Mouse (Mus musculus) neural tube, embryonic 12.5 days (tissue): ENCODE measurements around the gene Grhl1. TPM values are rescaled to one million over a fixed set of nuclear protein-coding genes. Genes with fewer than 3 reads are reported as not detected.

Experiments
- ATAC-seq: fragments of 200-750 bp; cut with Nextera tagmentation; 2 replicates; pipeline ENCODE4 v1.8.0; 2017; ENCODE audit warnings: low read depth, mild to moderate bottlenecking, moderate TSS enrichment, moderate library complexity; ENCODE audit not compliant: low FRiP score
- H3K27ac ChIP-seq: fragments of 300-500 bp; sonication (generic); 2 replicates; pipeline ENCODE4 v1.5.1; 2016
- H3K27me3 ChIP-seq: fragments of 300-500 bp; sonication (generic); replicated peaks from 2 replicates; pipeline ENCODE4 v1.6.1; 2016; ENCODE audit warnings: mild to moderate bottlenecking
- H3K36me3 ChIP-seq: fragments of 300-500 bp; sonication (generic); 2 replicates; pipeline ENCODE4 v1.6.1; 2016; ENCODE audit warnings: mild to moderate bottlenecking
- H3K4me1 ChIP-seq: fragments of 300-500 bp; sonication (generic); 2 replicates; pipeline ENCODE4 v1.6.1; 2016
- H3K4me2 ChIP-seq: fragments of 300-500 bp; sonication (generic); replicated peaks from 2 replicates; pipeline ENCODE4 v1.6.1; 2016; ENCODE audit warnings: mild to moderate bottlenecking
- H3K4me3 ChIP-seq: fragments of 300-500 bp; sonication (generic); 2 replicates; pipeline ENCODE4 v1.5.1; 2016
- H3K9ac ChIP-seq: fragments of 300-500 bp; sonication (generic); 2 replicates; pipeline ENCODE4 v1.6.1; 2016; ENCODE audit warnings: mild to moderate bottlenecking
- H3K9me3 ChIP-seq: fragments of 300-500 bp; sonication (generic); 2 replicates; pipeline ENCODE4 v1.6.1; 2016; ENCODE audit warnings: mild to moderate bottlenecking
- WGBS: fragments of 180-500 bp; shearing (Covaris S2); methylation state at CpG from one replicate; pipeline ENCODE4 v1.1.7; 2016; 5-methylcytosine and 5-hydroxymethylcytosine counted together
- polyA plus RNA-seq: library from polyadenylated mRNA; unstranded; fragments of >200 nt; fragmentation: Nextera tagmentation; extraction: Ambion mirVana; gene quantifications from 2 replicates; pipeline ENCODE4 v1.2.1, GENCODE M21; 2016

Grhl1 gene
- polyA plus RNA-seq, 1 experiment from 2014 or later = 0.55 TPM

DNA sequence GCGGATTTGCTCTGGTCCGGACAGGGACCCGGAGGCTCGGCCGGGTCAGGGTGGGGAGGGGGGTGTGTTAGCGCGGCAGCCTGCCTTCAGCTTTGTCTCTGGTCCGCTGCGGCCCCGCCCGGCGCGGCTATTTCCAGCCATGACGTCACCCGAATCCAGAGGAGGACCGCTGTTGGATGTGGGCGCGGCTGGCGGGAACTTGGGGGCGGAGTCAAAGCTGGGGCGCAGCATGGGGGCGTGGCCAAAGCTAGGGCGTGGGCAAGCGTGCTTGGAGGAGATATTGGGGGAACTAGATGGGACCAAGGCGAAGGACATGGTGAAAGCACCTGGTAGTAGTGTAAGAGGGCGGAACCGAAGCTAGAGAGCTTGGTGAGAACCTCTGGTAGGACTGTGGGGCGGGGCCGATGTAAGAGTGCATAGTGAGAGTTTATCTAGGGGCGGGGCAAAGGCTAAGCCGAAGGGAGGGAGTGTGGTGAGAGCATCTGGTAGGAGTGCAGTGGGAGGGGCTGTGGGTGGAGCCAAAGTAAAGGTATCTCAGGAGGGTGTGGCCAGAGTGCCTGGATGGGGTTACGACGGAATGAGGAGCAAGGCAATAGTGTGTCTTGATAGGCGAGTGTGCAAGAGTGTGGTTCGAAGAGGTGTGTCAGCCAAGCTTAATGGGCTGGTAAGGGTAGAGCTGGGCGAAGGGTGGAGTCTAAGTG, 79.7 kb downstream of the Grhl1 start:
- H3K4me1 ChIP-seq = peaks cover 31% of the 10 kb centered on the region
- ATAC-seq = peak; percentile 87
- under 1% methylated on average over 36 of the region's 36 CpGs for WGBS

DNA sequence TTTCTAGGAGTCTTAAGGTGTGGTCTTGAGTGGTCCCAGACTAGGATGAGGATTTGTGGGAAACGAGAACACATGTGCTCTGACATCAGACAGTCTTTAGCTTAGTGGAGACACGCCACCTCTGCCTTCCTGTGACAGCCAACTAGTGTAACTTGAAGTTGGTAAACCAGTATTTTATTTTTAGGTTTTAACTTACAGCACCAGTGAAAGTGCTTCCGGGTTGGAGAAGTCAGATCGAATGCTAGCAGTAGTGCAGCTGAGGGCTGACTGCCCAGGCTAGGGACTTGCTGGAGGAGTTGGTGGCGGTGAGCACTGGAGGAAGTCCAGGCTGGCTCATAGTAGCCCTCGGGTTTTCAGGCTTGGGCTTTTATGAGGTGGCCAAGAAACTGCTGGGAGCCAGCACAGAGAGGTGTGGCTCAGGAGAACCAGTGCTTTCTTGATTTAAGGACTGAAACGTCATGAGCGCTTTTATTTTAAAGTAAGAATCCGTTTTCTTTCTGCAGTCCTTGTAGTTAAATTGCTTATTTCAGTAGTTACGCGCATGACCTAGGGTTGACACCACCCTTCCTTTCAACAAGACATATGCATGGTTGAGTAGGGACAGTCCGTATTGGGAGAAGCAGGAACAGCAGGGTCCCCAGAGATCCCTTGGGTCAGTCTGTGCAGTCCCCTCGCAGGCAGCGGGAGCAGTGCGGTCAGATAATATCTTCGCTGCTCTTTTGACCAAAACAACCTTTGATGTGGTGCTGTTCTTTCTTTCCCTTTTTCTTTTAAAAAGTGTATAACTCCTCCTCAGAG, 82.2 kb downstream of the Grhl1 start:
- ATAC-seq = no peak

More for the DNA sequence above, 79.7 kb downstream of the Grhl1 start:
- Histone ChIP-seq H3K4me2 (peak overlapping the region; percentile 68), H3K9me3 (no peaks in the 10 kb centered on the region), H3K36me3 (peaks cover 31% of the 10 kb centered on the region), H3K9ac (peak overlapping the region; percentile 88), H3K27ac (peak overlapping the region; percentile 82), H3K27me3 (0 out of 2 replicates have a peak, but pooled peaks cover 5% of the 10 kb centered on the region), H3K4me3 (peak overlapping the region; percentile 85)

DNA sequence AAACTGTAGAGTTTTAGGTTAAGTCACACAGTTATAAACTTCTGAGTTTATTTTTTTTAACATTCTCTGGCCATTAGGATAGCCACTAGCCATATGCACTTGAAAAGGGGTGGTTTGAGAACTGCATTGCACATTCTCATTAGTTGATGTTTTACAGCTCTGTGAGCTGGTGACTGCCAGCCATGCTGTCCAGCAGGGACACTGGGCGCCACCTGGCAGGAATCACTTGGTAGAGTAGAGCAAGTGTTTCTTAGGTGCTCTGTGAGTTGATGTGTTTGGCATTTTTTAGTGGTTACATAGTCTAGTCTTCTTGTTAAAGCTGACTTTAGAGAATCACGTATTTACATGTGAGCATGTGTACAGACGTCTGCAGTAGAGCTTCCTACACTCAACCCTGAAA, 84.4 kb downstream of the Grhl1 start:
- Histone ChIP-seq H3K4me3 (no peak overlapping the region), H3K4me1 (peaks cover 26% of the 10 kb centered on the region), H3K27ac (no peak overlapping the region), H3K36me3 (peaks cover 59% of the 10 kb centered on the region), H3K4me2 (peak overlapping the region; percentile 38), H3K27me3 (no peaks in the 10 kb centered on the region), H3K9me3 (no peaks in the 10 kb centered on the region), H3K9ac (no peak overlapping the region; the same call in 1 of the 2 replicates)
- ATAC-seq = no peak
- 78% methylated on average over 3 of the region's 3 CpGs for WGBS

More for the DNA sequence above, 82.2 kb downstream of the Grhl1 start:
- peaks cover 33% of the 10 kb centered on the region for H3K4me1 ChIP-seq
- H3K36me3 ChIP-seq = peaks cover 44% of the 10 kb centered on the region
- H3K4me3 ChIP-seq = no peak overlapping the region
- no peak overlapping the region for H3K4me2 ChIP-seq
- no peak overlapping the region for H3K27ac ChIP-seq
- no peaks in the 10 kb centered on the region for H3K9me3 ChIP-seq
- no peaks in the 10 kb centered on the region for H3K27me3 ChIP-seq
- 76% methylated on average over 16 of the region's 16 CpGs for WGBS
- H3K9ac ChIP-seq = no peak overlapping the region

DNA sequence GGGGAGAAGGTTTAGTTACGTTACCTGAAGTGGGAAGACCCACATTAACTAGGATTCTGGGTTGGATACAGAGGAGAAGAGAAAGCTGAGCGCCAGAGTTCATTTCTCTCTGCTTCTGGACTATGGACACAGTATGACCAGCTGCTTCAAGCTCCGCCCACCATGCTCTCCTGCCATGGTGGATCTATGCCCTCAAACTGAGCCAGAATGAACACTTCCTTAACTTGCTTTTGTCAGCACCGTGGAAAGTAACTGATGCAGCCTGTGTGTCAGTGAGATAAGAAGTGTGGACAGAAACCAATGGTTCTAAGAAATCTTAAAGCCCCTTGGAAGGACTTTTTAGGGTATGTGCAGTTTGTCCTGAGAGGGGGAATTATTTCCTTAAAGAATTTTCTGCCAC, 86.9 kb downstream of the Grhl1 start:
- Histone ChIP-seq H3K27me3 (no peaks in the 10 kb centered on the region), H3K9me3 (no peaks in the 10 kb centered on the region), H3K27ac (no peak overlapping the region), H3K9ac (no peak overlapping the region), H3K4me1 (peaks cover 14% of the 10 kb centered on the region; the same call in 1 of the 2 replicates), H3K36me3 (peaks cover 56% of the 10 kb centered on the region), H3K4me2 (no peak overlapping the region), H3K4me3 (no peak overlapping the region)
- no peak for ATAC-seq
- 91% methylated on average over 4 of the region's 4 CpGs for WGBS

DNA sequence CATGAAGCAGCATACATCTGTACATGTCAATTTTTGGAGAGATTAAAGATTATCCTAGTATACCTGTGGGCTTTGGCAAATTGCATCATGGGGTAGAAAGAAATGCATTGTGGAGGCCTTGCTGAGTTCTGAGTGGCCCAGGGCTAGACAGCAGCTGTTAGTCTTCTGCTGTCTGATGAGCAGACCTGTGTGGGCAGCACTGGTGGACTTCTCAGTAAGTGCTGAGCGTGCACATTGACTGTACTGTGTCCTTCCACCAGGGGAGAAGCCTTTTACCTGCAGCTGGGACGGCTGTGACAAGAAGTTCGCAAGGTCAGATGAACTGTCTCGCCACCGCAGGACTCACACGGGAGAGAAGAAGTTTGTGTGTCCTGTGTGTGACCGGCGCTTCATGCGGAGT, 87.8 kb downstream of the Grhl1 start:
- H3K9me3 ChIP-seq = no peaks in the 10 kb centered on the region
- ATAC-seq = no peak
- no peak overlapping the region for H3K9ac ChIP-seq
- 92% methylated on average over 9 of the region's 9 CpGs for WGBS
- no peak overlapping the region for H3K4me2 ChIP-seq
- H3K27me3 ChIP-seq = no peaks in the 10 kb centered on the region
- H3K36me3 ChIP-seq = peaks cover 47% of the 10 kb centered on the region
- H3K27ac ChIP-seq = no peak overlapping the region
- peaks cover 11% of the 10 kb centered on the region; the same call in 1 of the 2 replicates for H3K4me1 ChIP-seq
- no peak overlapping the region for H3K4me3 ChIP-seq

DNA sequence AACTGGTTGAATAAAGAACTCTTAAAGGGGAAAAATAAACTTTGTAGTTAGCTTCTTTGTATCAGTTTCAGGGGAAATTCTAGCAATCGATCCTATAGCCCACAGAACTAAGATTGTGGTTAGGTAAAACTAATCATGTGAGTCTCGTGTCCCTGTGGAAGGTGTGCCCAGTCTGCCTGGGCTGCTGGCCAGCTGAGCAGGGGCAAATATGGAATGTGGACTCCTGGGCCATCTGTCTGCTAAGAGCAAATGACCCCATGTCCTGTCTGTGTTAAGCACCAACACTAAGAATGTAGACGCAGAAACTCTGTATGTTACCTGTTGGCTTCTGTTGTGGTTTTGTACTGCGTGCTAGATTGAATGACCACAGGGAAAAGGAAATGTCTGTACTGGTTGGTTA, 89.0 kb downstream of the Grhl1 start:
- ATAC-seq = no peak
- peaks cover 35% of the 10 kb centered on the region for H3K36me3 ChIP-seq
- H3K9ac ChIP-seq = no peak overlapping the region

DNA sequence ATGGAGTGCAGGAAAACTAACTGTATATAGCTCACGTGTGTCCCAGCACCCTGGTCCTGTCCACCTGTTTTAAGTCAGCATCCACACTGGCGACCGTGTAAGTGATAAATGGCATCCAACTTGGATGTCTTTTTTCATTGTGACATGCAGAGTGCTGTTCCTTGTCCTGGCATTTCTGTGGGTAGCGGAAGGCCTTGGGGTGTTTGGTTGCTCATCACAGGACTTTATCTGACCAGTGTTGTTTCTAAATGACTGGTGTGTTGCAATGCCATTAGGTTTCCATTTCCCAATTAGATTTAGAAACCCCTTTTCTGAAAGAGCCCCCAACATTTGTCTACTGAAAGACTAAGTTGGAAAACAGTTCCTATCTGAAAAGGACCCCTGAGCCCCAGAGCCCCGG, 90.0 kb downstream of the Grhl1 start:
- WGBS = 89% methylated on average over 5 of the region's 5 CpGs

More for the DNA sequence above, 89.0 kb downstream of the Grhl1 start:
- H3K4me3 ChIP-seq = no peak overlapping the region
- peaks cover 7% of the 10 kb centered on the region; the same call in 1 of the 2 replicates for H3K4me1 ChIP-seq
- no peak overlapping the region for H3K27ac ChIP-seq
- no peak overlapping the region for H3K4me2 ChIP-seq
- no peaks in the 10 kb centered on the region for H3K9me3 ChIP-seq
- 90% methylated on average over 4 of the region's 4 CpGs for WGBS
- H3K27me3 ChIP-seq = no peaks in the 10 kb centered on the region

More for the DNA sequence above, 90.0 kb downstream of the Grhl1 start:
- no peaks in the 10 kb centered on the region for H3K27me3 ChIP-seq
- ATAC-seq = no peak
- H3K36me3 ChIP-seq = peaks cover 27% of the 10 kb centered on the region
- H3K4me2 ChIP-seq = no peak overlapping the region
- H3K9ac ChIP-seq = no peak overlapping the region
- H3K27ac ChIP-seq = no peak overlapping the region
- H3K4me1 ChIP-seq = no peaks in the 10 kb centered on the region; the same call in 1 of the 2 replicates
- H3K4me3 ChIP-seq = no peak overlapping the region
- no peaks in the 10 kb centered on the region for H3K9me3 ChIP-seq

Other genes starting within 250 kb of the Grhl1 start
- gene Taf1b, start 73.9 kb upstream of the Grhl1 start, polyA plus RNA-seq = 32.0 and 32.7 TPM in 2 replicates
- gene Klf11, start 79.0 kb downstream of the Grhl1 start, polyA plus RNA-seq = 15.5 and 16.3 TPM in 2 replicates
- 1.1 and 1.3 TPM in 2 replicates for gene Cys1, start 109.5 kb downstream of the Grhl1 start, polyA plus RNA-seq
- 261 and 262 TPM in 2 replicates for gene Rrm2, start 136.0 kb downstream of the Grhl1 start, polyA plus RNA-seq